Mouse (Mus musculus): ENCODE data around the gene Avil.

DNA sequence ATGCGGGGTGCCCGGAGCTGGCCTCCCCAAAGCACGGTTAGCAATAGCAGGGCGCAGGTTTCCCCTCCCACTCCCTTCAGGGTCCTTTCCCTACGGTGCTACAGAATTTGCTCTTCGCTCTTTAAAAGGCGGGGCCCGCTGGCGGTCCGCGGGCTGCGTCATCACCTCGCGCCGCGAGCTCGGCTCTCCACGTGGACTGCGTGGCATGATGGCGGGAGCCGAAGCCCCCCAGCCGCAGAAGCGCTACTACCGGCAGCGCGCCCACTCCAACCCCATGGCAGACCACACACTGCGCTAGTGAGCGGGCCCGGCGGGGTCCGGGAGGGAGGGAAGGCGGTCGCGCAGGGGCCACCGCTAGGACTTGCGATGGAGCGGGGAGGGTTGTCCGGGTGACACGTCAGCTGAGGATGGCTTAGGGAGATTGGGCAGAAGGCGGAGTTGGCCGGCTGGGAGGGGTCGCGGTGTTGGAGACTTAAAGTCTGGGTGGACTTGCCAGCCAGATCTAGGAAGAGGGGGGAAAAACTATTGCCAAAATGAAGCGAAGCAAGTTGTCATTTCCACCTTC is 41.3 kb downstream of the Avil start:
- TF ChIP-seq CTCF (IDR thresholded peaks at IDR 0.05; ENCODE audit: low read depth) (no peak), EP300 (optimal IDR thresholded peaks at IDR 0.05) (no peak)

Data from stomach, postnatal 0 days (tissue).